ENCODE assay signal across 8 mouse cellular contexts in genomic region chrX:12587192-12587957, GRCm38 (mm10). TPM values are rescaled to one million over a fixed set of nuclear protein-coding genes. Genes with fewer than 3 reads are reported as not detected.
DNase-seq lines count a peak whose midpoint lies in the region; ATAC-seq lines count a peak whose summit lies in the region.

Atp6ap2 (plus strand) TSS chrX:12587801.

- no peaks in the 10 kb centered on the region for H3K9me3 ChIP-seq in heart, embryonic 10.5 days
- no peaks in the 10 kb centered on the region for H3K9me3 ChIP-seq in kidney, embryonic 15.5 days (replicated peaks)

- peak; percentile 100 for ATAC-seq in erythroblast, adult 5-6 weeks (replicated peaks; ENCODE audit: low FRiP score, poor library complexity, severe bottlenecking)
- peak; percentile 99 for ATAC-seq in kidney, embryonic 15.5 days (replicated peaks; ENCODE audit: low FRiP score)
- peak; percentile 100 for ATAC-seq in monocyte, adult 5-6 weeks (replicated peaks; ENCODE audit: insufficient number of reproducible peaks, low FRiP score, low TSS enrichment, poor library complexity, severe bottlenecking)

- H3K27ac ChIP-seq in heart, embryonic 10.5 days: peak within 1 kb of the TSS; percentile 91
- peak within 1 kb of the TSS; percentile 83 for H3K27ac ChIP-seq in kidney, embryonic 15.5 days

- H3K27me3 ChIP-seq in heart, embryonic 10.5 days (ENCODE audit: insufficient read depth, poor library complexity, severe bottlenecking): peaks cover 15% of the 10 kb centered on the region; the same call in 1 of the 2 replicates
- peaks cover 25% of the 10 kb centered on the region for H3K27me3 ChIP-seq in kidney, embryonic 15.5 days

- no peaks in the 10 kb centered on the region for H3K36me3 ChIP-seq in heart, embryonic 10.5 days
- H3K36me3 ChIP-seq in kidney, embryonic 15.5 days: no peaks in the 10 kb centered on the region

- peak within 1 kb of the TSS; percentile 73 for H3K9ac ChIP-seq in kidney, embryonic 15.5 days

- H3K4me3 ChIP-seq in heart, embryonic 10.5 days: peak within 1 kb of the TSS; percentile 78
- H3K4me3 ChIP-seq in kidney, embryonic 15.5 days (replicated peaks): peak within 1 kb of the TSS; percentile 72

- peak within 1 kb of the TSS; percentile 57 for H3K4me2 ChIP-seq in kidney, embryonic 15.5 days

- WGBS in heart, embryonic 10.5 days: 13% methylated on average over 49 of the region's 49 CpGs
- 20% methylated on average over 49 of the region's 49 CpGs for WGBS in kidney, embryonic 15.5 days

- peak; percentile 91 to 94 for DNase-seq in B cell, adult 2 months
- peak; percentile 99 for DNase-seq in brain, adult 2 months (ENCODE audit: low read depth, low spot score)
- peak; percentile 96 for DNase-seq in heart, embryonic 10.5 days (ENCODE audit: low spot score)
- peak; percentile 94 for DNase-seq in liver
- DNase-seq in spleen, postnatal 4 days (ENCODE audit: low spot score in 2 of 2): peak; percentile 90 to 92

- H3K4me1 ChIP-seq in heart, embryonic 10.5 days: no peaks in the 10 kb centered on the region
- 0 out of 2 replicates have a peak, but pooled peaks cover 11% of the 10 kb centered on the region for H3K4me1 ChIP-seq in kidney, embryonic 15.5 days

RNA-seq across cellular contexts. Expression of gene Atp6ap2, which starts in this region (rescaled TPM):
- 52.6 and 67.7 TPM in 2 replicates for total RNA-seq in erythroblast, adult 5-6 weeks (2015; ENCODE audit: low replicate concordance)
- total RNA-seq in erythroblast, adult 5-6 weeks (2017; ENCODE audit: low replicate concordance): 45.3 and 56.0 TPM in 2 replicates
- 56.0 and 58.3 TPM in 2 replicates for polyA plus RNA-seq in heart, embryonic 10.5 days (2016; fragmentation: Nextera tagmentation; extraction: Ambion mirVana)
- polyA plus RNA-seq in kidney, embryonic 15.5 days (2015; fragmentation: Nextera tagmentation; extraction: Ambion mirVana): 110 and 119 TPM in 2 replicates
- 74.7 to 111 TPM (median 94.3 TPM) in 3 replicates for total RNA-seq in monocyte, adult 5-6 weeks (2017)

Comparison
In these comparisons a context has a peak if more than half of its experiments do, and no peak if none do; other contexts are left out.
1. Peak in every context shown above with its lines: DNase-seq, ATAC-seq, H3K4me3 ChIP-seq and H3K27ac ChIP-seq.